Mouse (Mus musculus): ENCODE data around the gene Dop1b. TPM values are rescaled to one million over a fixed set of nuclear protein-coding genes. Genes with fewer than 3 reads are reported as not detected.
A peak's percentile ranks its signal among the peaks of the same experiment; 100 is the strongest.

Gene Dop1b
- polyA plus RNA-seq, 1 experiment from 2014 or later: 11.8 TPM

DNA sequence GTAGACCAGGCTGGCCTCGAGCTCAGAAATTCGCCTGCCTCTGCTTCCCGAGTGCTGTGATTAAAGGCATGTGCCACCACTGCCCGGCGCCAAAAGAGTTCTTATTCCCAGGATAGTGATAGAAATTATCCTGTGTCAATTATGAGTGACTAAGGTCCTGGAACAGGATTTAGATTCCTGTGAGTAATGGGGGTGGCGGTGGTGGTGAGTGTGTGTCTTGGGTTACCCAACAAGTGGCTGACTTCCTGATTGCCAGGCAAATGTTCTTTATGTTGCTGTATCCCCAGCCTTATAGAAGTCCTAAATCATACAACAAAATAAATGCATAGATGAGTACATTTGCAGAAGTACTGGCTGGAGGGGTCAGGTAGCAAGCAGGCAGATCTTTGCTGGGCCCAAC lies 121.8 kb downstream of the Dop1b start:
- ATAC-seq (ENCODE audit: insufficient number of reproducible peaks, insufficient read depth, low FRiP score, low TSS enrichment, low read depth): no peak
- Histone ChIP-seq H3K9ac (no peak overlapping the region), H3K36me3 (0 out of 2 replicates have a peak, but pooled peaks cover 1% of the 10 kb centered on the region), H3K9me3 (no peaks in the 10 kb centered on the region), H3K4me2 (peak overlapping the region; percentile 75), H3K27me3 (no peaks in the 10 kb centered on the region), H3K27ac (no peak overlapping the region), H3K4me1 (peaks cover 14% of the 10 kb centered on the region), H3K4me3 (peak overlapping the region; percentile 94)
- WGBS: 83% methylated on average over 6 of the region's 6 CpGs

GRCm38 (mm10) chr16:93834076-93834475 lies 122.4 kb downstream of the Dop1b start:
- Histone ChIP-seq H3K36me3 (0 out of 2 replicates have a peak, but pooled peaks cover 6% of the 10 kb centered on the region), H3K4me1 (peaks cover 14% of the 10 kb centered on the region), H3K9ac (no peak overlapping the region), H3K27me3 (no peaks in the 10 kb centered on the region), H3K9me3 (no peaks in the 10 kb centered on the region), H3K4me2 (no peak overlapping the region), H3K4me3 (no peak overlapping the region), H3K27ac (no peak overlapping the region)
- no peak for ATAC-seq (ENCODE audit: insufficient number of reproducible peaks, insufficient read depth, low FRiP score, low TSS enrichment, low read depth)
- WGBS: 94% methylated on average over 2 of the region's 2 CpGs

DNA sequence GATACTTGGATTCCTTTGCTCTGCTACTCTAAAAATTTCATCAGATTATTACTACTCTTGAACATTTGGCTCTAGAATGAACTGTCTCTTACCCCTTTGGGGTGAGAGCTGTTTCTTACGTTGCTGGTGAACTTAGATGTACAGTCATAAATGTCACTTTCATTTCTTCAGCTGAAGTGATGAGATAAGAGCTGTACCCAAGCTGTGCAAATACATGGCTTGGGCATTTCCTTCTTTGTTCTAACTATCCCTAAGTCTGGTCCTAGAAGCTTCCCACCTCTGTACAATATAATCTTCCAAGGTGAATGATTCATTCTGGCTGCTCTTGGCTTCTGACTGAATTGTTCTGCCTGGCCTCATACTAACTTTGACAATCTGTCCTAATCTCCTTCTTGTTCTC lies 127.3 kb downstream of the Dop1b start:
- no peak for ATAC-seq (ENCODE audit: insufficient number of reproducible peaks, insufficient read depth, low FRiP score, low TSS enrichment, low read depth)
- Histone ChIP-seq H3K4me3 (no peak overlapping the region), H3K4me1 (peaks cover 3% of the 10 kb centered on the region; the same call in 1 of the 2 replicates), H3K9ac (no peak overlapping the region), H3K9me3 (no peaks in the 10 kb centered on the region), H3K27me3 (no peaks in the 10 kb centered on the region), H3K27ac (no peak overlapping the region), H3K4me2 (no peak overlapping the region), H3K36me3 (0 out of 2 replicates have a peak, but pooled peaks cover 13% of the 10 kb centered on the region)
- 96% methylated on average over 1 of the region's 1 CpGs for WGBS

DNA sequence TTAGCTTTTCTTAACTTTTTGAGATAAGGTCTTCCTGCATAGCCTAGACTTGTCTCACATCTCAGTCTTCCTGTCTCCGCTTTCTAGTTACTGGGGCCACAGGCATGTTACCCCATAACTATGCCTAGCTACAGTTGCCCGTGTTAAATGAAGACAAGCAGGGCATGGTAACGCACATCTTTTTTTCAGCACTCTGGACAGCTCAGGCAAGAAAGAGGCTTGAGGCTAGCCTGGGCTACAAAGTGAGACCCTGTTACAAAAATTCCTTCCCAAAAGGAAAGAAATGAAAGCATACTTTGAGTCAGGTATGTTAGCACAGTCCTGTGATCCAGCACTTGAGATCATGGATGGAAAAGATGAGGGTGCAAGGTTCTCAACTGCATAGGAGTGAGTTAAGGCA lies 138.8 kb downstream of the Dop1b start:
- WGBS: 94% methylated on average over 3 of the region's 3 CpGs
- no peak for ATAC-seq (ENCODE audit: insufficient number of reproducible peaks, insufficient read depth, low FRiP score, low TSS enrichment, low read depth)
- Histone ChIP-seq H3K27me3 (no peaks in the 10 kb centered on the region), H3K36me3 (peaks cover 91% of the 10 kb centered on the region), H3K27ac (no peak overlapping the region), H3K4me3 (no peak overlapping the region), H3K4me2 (no peak overlapping the region), H3K9ac (no peak overlapping the region), H3K9me3 (no peaks in the 10 kb centered on the region), H3K4me1 (no peaks in the 10 kb centered on the region)

DNA sequence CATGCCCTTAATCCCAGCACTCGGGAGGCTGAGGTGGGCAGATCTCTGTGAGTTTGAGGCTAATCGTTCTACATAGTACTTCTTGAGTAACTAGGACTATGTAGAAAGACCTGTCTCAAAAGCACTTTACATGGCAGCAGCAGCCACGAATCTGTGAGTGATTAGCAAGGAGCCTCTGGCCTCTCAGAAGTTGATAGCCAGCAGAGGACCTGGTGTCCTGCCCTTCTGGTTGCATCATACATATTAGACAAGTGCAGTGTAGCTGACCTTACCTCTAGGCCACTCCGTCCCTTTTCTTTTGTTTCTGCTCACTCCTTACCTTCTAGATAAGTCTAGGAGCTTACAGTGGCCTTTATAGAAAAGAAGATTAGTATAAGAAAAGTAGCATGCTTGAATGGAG lies 148.3 kb downstream of the Dop1b start:
- Histone ChIP-seq H3K27ac (no peak overlapping the region), H3K4me2 (no peak overlapping the region), H3K9me3 (no peaks in the 10 kb centered on the region), H3K4me3 (no peak overlapping the region), H3K9ac (no peak overlapping the region), H3K27me3 (no peaks in the 10 kb centered on the region), H3K4me1 (no peaks in the 10 kb centered on the region), H3K36me3 (peaks cover 83% of the 10 kb centered on the region)
- ATAC-seq (ENCODE audit: insufficient number of reproducible peaks, insufficient read depth, low FRiP score, low TSS enrichment, low read depth): no peak
- 85% methylated on average over 4 of the region's 4 CpGs for WGBS

Other genes starting within 250 kb of the Dop1b start
- 19.6 and 23.6 TPM in 2 replicates for gene Setd4, start 107.8 kb upstream of the Dop1b start, polyA plus RNA-seq (2015; fragmentation: Nextera tagmentation; extraction: Ambion mirVana)
- gene Cbr1, start 106.1 kb upstream of the Dop1b start, polyA plus RNA-seq (2015; fragmentation: Nextera tagmentation; extraction: Ambion mirVana): 122 and 126 TPM in 2 replicates
- gene Gm5678, start 83.8 kb upstream of the Dop1b start, polyA plus RNA-seq (2015; fragmentation: Nextera tagmentation; extraction: Ambion mirVana): 0.29 TPM in 1 of 2 replicates, not detected in the other
- 8.1 and 9.9 TPM in 2 replicates for gene Cbr3, start 28.7 kb upstream of the Dop1b start, polyA plus RNA-seq (2015; fragmentation: Nextera tagmentation; extraction: Ambion mirVana)
- 32.9 and 42.8 TPM in 2 replicates for gene Morc3, start 120.2 kb downstream of the Dop1b start, polyA plus RNA-seq (2015; fragmentation: Nextera tagmentation; extraction: Ambion mirVana)
- gene Chaf1b, start 172.0 kb downstream of the Dop1b start, polyA plus RNA-seq (2015; fragmentation: Nextera tagmentation; extraction: Ambion mirVana): 78.0 and 79.4 TPM in 2 replicates

Data from embryonic facial prominence, embryonic 13.5 days (tissue).